Comparison of ENCODE assay signal across 11 mouse cellular contexts in genomic region chr11:22440521-22440920, GRCm38 (mm10).
DNase-seq lines count a peak whose midpoint lies in the region; ATAC-seq and TF ChIP-seq lines count a peak whose summit lies in the region.
"Had no signal": no experiment of that assay in that cellular context is flagged by ENCODE, and none has a peak within 500 bp of the region (broad histone marks: within the 10 kb centered on the region; RNA-seq: fewer than 3 reads in every experiment).

No protein-coding gene starts in this region.

- H3K4me3 ChIP-seq in heart, adult 2 months: no peak overlapping the region
- no peak overlapping the region for H3K4me3 ChIP-seq in lung, embryonic 16.5 days (ENCODE audit: low read length)
- no peak overlapping the region for H3K4me3 ChIP-seq in liver, embryonic 12.5 days
- H3K4me3 ChIP-seq: erythroblast, embryonic 14.5 days had no signal

- peak; percentile 62 to 69 for DNase-seq in heart, adult 18-20 months
- DNase-seq in heart, postnatal 25 days (ENCODE audit: low spot score): no peak
- DNase-seq in right cerebral cortex, adult 18-20 months: peak; percentile 24
- no peak for DNase-seq in right cerebral cortex, postnatal 4 days
- peak; percentile 27 to 45 for DNase-seq in heart, adult 2 months
- no peak for DNase-seq in frontal cortex, postnatal 25 days (ENCODE audit: low spot score in 2 of 2)

- 37% methylated on average over 2 of the region's 2 CpGs for whole genome bisulfite sequencing in heart, adult 2 months
- 27% methylated on average over 2 of the region's 2 CpGs for WGBS in lung, embryonic 16.5 days
- WGBS in liver, embryonic 12.5 days (ENCODE audit: insufficient replicate concordance): 69% methylated on average over 2 of the region's 2 CpGs

- peak; percentile 81 for ATAC-seq in lung, embryonic 16.5 days (ENCODE audit: low read depth)
- ATAC-seq in liver, embryonic 12.5 days: no peak

- peaks cover 8% of the 10 kb centered on the region for H3K4me1 ChIP-seq in heart, adult 2 months (ENCODE audit: control insufficient read depth, insufficient read depth, low read length)
- peaks cover 29% of the 10 kb centered on the region for H3K4me1 ChIP-seq in lung, embryonic 16.5 days (replicated peaks; ENCODE audit: control insufficient read depth, insufficient read depth, low read length)
- H3K4me1 ChIP-seq in liver, embryonic 12.5 days: no peaks in the 10 kb centered on the region

- intact Hi-C loops in heart, postnatal 25 days (cut with DNase I): no loop called here
- intact Hi-C loops in heart, adult 2 months (cut with DNase I): no loop called here

- H3K36me3 ChIP-seq in heart, adult 2 months (ENCODE audit: control insufficient read depth, insufficient read depth, low read length): no peaks in the 10 kb centered on the region; the same call in 1 of the 2 replicates
- no peaks in the 10 kb centered on the region for H3K36me3 ChIP-seq in lung, embryonic 16.5 days (ENCODE audit: control insufficient read depth, insufficient read depth, low read length)
- H3K36me3 ChIP-seq in liver, embryonic 12.5 days: no peaks in the 10 kb centered on the region
- H3K36me3 ChIP-seq: G1E had no signal

- no peak overlapping the region for H3K27ac ChIP-seq in heart, adult 2 months
- H3K27ac ChIP-seq in lung, embryonic 16.5 days (ENCODE audit: low read length): peak overlapping the region; percentile 7; the same call in 1 of the 2 replicates
- H3K27ac ChIP-seq in liver, embryonic 12.5 days: no peak overlapping the region
- H3K27ac ChIP-seq: liver, embryonic 14.5 days had no signal

- TF ChIP-seq POLR2A in heart, adult 2 months (IDR thresholded peaks at IDR 0.05; ENCODE audit: insufficient read depth, low read depth, low read length): no peak

- TF ChIP-seq EP300 in heart, adult 2 months (IDR thresholded peaks at IDR 0.05; ENCODE audit: insufficient read depth, low read depth, low read length): no peak

- no peak overlapping the region for H3K9ac ChIP-seq in heart, adult 2 months (ENCODE audit: low read depth, low read length)
- no peak overlapping the region for H3K9ac ChIP-seq in lung, embryonic 16.5 days (ENCODE audit: low read length)
- no peak overlapping the region for H3K9ac ChIP-seq in liver, embryonic 12.5 days
- H3K9ac ChIP-seq: liver, embryonic 14.5 days had no signal

- H3K79me2 ChIP-seq in heart, adult 2 months (replicated peaks; ENCODE audit: control insufficient read depth, insufficient read depth, low read length): no peaks in the 10 kb centered on the region

- H3K9me3 ChIP-seq in lung, embryonic 16.5 days (ENCODE audit: control insufficient read depth, low read length): no peaks in the 10 kb centered on the region
- no peaks in the 10 kb centered on the region for H3K9me3 ChIP-seq in liver, embryonic 12.5 days (replicated peaks)
- H3K9me3 ChIP-seq: G1E had no signal

- H3K27me3 ChIP-seq in heart, adult 2 months (ENCODE audit: control insufficient read depth, insufficient read depth, low read length): no peaks in the 10 kb centered on the region
- H3K27me3 ChIP-seq in lung, embryonic 16.5 days (ENCODE audit: control insufficient read depth, insufficient read depth, low read depth, low read length): no peaks in the 10 kb centered on the region
- no peaks in the 10 kb centered on the region for H3K27me3 ChIP-seq in liver, embryonic 12.5 days (replicated peaks)

- no peak overlapping the region for H3K4me2 ChIP-seq in lung, embryonic 16.5 days (ENCODE audit: low read depth, low read length)
- H3K4me2 ChIP-seq in liver, embryonic 12.5 days: no peak overlapping the region

- no peak for TF ChIP-seq CTCF in heart, adult 2 months (IDR thresholded peaks at IDR 0.05)

Comparison
In these comparisons a context has a peak if more than half of its experiments do, and no peak if none do; other contexts are left out.
1. DNase-seq: peak in heart, adult 18-20 months (2 of 2), right cerebral cortex, adult 18-20 months (single experiment) and heart, adult 2 months (2 of 2); none in heart, postnatal 25 days (single experiment), right cerebral cortex, postnatal 4 days (single experiment) and frontal cortex, postnatal 25 days (0 of 2).